Mouse (Mus musculus) MEL (cell line): ENCODE results near the gene Nt5e.

ENCODE experiments used
- CTCF ChIP-seq, 3 experiments: IDR thresholded peaks in 2 of 3; conservative IDR thresholded peaks in 1 of 3; 2 replicates each; pipeline ENCODE4 v1.5.1; 2011 to 2012; ENCODE audit warnings: low read length in 3 of 3, low read depth in 2 of 3, mild to moderate bottlenecking in 2 of 3, improper control_type of control experiment in 1 of 3, inconsistent platforms in 1 of 3, mixed read lengths in 1 of 3, moderate library complexity in 1 of 3; ENCODE audit not compliant: control insufficient read depth in 1 of 3, insufficient read depth in 1 of 3, poor library complexity in 1 of 3, severe bottlenecking in 1 of 3
- E2F4 ChIP-seq: IDR thresholded peaks from 2 replicates; pipeline ENCODE4 v1.6.1; 2011; ENCODE audit warnings: low read depth, low read length, improper control_type of control experiment, borderline replicate concordance
- EP300 ChIP-seq, 2 experiments: IDR thresholded peaks; 2 replicates each; pipeline ENCODE4 v1.6.1; 2011; ENCODE audit warnings: improper control_type of control experiment in 2 of 2, low read length in 2 of 2, low read depth in 1 of 2, mild to moderate bottlenecking in 1 of 2
- ETS1 ChIP-seq: IDR thresholded peaks from 2 replicates; pipeline ENCODE4 v1.6.1; 2012; ENCODE audit warnings: low read depth, mild to moderate bottlenecking, inconsistent platforms, low read length, improper control_type of control experiment, moderate library complexity

DNA sequence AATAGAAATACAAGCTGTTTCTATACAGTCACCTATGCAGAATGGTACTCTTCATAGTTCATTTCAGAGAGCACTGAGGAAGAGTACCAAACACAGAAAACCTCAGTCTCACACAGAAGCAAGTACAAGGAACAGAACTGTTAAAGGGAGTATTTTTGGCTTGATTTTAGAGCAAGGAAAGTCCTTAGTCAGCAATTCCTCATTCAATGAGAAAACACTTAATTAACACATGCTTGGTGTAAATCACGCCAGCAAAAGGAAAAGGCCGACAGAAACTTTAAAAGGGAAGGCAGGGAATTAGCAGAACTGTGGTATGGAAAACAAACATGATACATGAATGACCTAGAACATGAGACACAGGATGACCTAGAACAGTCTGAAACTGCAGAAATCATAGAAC is 83.0 kb downstream of the Nt5e start:
- TF ChIP-seq E2F4 (no peak), CTCF (IDR thresholded peaks at IDR 0.05 in 2 of 3, conservative IDR thresholded peaks at IDR 0.05 in 1 of 3; ENCODE audit: control insufficient read depth in 1 of 3, insufficient read depth in 1 of 3, low read depth in 2 of 3, low read length in 3 of 3, poor library complexity in 1 of 3, severe bottlenecking in 1 of 3) (no peak), ETS1 (no peak), EP300 (IDR thresholded peaks at IDR 0.05; ENCODE audit: low read depth in 1 of 2, low read length in 2 of 2) (no peak)
